Mouse (Mus musculus) ES-E14 (cell line): ENCODE measurements around the gene Ccni.

Experiments
- CHD2 ChIP-seq: IDR thresholded peaks from 2 replicates; pipeline ENCODE4 v1.6.1; 2014; ENCODE audit warnings: mild to moderate bottlenecking, low read depth, low read length, inconsistent platforms
- HCFC1 ChIP-seq: IDR thresholded peaks from 2 replicates; pipeline ENCODE4 v1.6.1; 2012; ENCODE audit warnings: low read length, inconsistent platforms, borderline replicate concordance; ENCODE audit not compliant: insufficient read depth
- MAFK ChIP-seq: IDR thresholded peaks from 2 replicates; pipeline ENCODE4 v1.6.1; 2014; ENCODE audit warnings: mild to moderate bottlenecking, low read depth, low read length, inconsistent platforms; ENCODE audit not compliant: insufficient read depth
- ZC3H11A ChIP-seq: IDR thresholded peaks from 2 replicates; pipeline ENCODE4 v1.6.1; 2012; ENCODE audit warnings: low read depth, mild to moderate bottlenecking, inconsistent platforms, low read length, borderline replicate concordance

GRCm38 (mm10) chr5:93145504-93145903 is 60.8 kb downstream of the Ccni start:
- TF ChIP-seq CHD2 (no peak), MAFK (no peak), HCFC1 (no peak), ZC3H11A (no peak)
